Mouse (Mus musculus) midbrain, embryonic 12.5 days (tissue): ENCODE measurements around the gene Galk2. TPM values are rescaled to one million over a fixed set of nuclear protein-coding genes. Genes with fewer than 3 reads are reported as not detected.

Source experiments
- ATAC-seq: fragments of 200-750 bp; cut with Nextera tagmentation; 2 replicates; pipeline ENCODE4 v1.8.0; 2017; ENCODE audit warnings: low read depth, moderate TSS enrichment, moderate library complexity; ENCODE audit not compliant: low FRiP score
- H3K27ac ChIP-seq: fragments of 300-500 bp; sonication (generic); replicated peaks from 2 replicates; pipeline ENCODE4 v1.5.1; 2016; ENCODE audit warnings: mild to moderate bottlenecking
- H3K27me3 ChIP-seq: fragments of 300-500 bp; sonication (generic); 2 replicates; pipeline ENCODE4 v1.6.1; 2016; ENCODE audit warnings: mild to moderate bottlenecking
- H3K36me3 ChIP-seq: fragments of 300-500 bp; sonication (generic); 2 replicates; pipeline ENCODE4 v1.6.1; 2016
- H3K4me1 ChIP-seq: fragments of 300-500 bp; sonication (generic); 2 replicates; pipeline ENCODE4 v1.6.1; 2016
- H3K4me2 ChIP-seq: fragments of 300-500 bp; sonication (generic); replicated peaks from 2 replicates; pipeline ENCODE4 v1.6.1; 2016; ENCODE audit warnings: mild to moderate bottlenecking, moderate library complexity
- H3K4me3 ChIP-seq: fragments of 300-500 bp; sonication (generic); 2 replicates; pipeline ENCODE4 v1.5.1; 2016; ENCODE audit warnings: mild to moderate bottlenecking
- H3K9ac ChIP-seq: fragments of 300-500 bp; sonication (generic); replicated peaks from 2 replicates; pipeline ENCODE4 v1.6.1; 2016; ENCODE audit warnings: mild to moderate bottlenecking, moderate library complexity
- H3K9me3 ChIP-seq: fragments of 300-500 bp; sonication (generic); 2 replicates; pipeline ENCODE4 v1.6.1; 2016; ENCODE audit warnings: mild to moderate bottlenecking
- WGBS: fragments of 180-500 bp; shearing (Covaris S2); methylation state at CpG from one replicate; pipeline ENCODE4 v1.1.7; 2016; 5-methylcytosine and 5-hydroxymethylcytosine counted together
- polyA plus RNA-seq: library from polyadenylated mRNA; unstranded; fragments of >200 nt; fragmentation: Nextera tagmentation; extraction: Ambion mirVana; gene quantifications from 2 replicates; pipeline ENCODE4 v1.2.1, GENCODE M21; 2016

Galk2 gene
- polyA plus RNA-seq: 29.6 and 30.5 TPM in 2 replicates

DNA sequence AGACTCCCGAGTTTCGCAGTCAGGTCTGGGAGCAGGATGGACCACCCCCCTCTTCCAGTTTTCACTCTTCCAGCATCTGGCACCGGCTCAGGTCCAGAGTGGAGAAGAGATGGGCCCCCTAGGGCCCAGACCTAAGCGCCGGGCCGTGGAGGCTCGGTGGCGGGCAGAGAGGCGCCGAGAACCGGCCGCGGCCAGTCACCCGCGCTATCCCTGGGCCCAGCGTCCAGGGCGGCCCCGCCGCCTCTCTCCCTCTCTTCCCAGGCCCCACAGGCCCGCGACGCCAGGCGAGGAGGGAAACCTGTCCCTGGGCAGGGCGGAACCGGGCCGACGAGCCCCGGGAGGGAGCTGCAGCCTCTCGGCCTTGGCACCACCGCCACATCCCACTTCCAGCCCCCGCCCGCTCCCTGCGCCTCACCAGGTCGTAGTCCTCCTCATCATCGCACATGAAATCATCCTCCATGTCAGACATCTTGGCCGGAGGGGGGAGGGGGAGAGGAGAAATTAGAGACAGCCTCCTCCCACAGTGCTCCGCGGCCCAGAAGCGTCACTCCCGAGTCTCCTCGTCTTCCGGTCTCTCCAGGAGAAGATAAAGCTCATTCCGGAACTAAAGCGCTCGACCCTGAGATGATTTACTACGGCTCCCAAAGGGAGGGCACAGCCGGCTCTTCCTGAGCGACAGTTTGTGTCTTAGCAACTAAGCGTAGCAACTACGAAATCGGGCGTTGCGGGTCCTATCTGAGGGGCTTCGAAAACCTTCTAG lies at the start of gene Galk2, which contains the start of gene Cops2:
Galk2 (plus strand) TSS at position 589 of the 760 bp plus-strand sequence.
Cops2 (minus strand) TSS at position 619 of the 760 bp plus-strand sequence.
- WGBS: under 1% methylated on average over 50 of the region's 54 CpGs
- no peaks in the 10 kb centered on the region for H3K36me3 ChIP-seq
- H3K27ac ChIP-seq: peak within 1 kb of the TSS; percentile 83
- H3K4me3 ChIP-seq: peak within 1 kb of the TSS; percentile 100
- H3K9me3 ChIP-seq: no peaks in the 10 kb centered on the region
- peak within 1 kb of the TSS; percentile 97 for H3K9ac ChIP-seq
- H3K4me2 ChIP-seq: peak within 1 kb of the TSS; percentile 62
- H3K4me1 ChIP-seq: peaks cover 7% of the 10 kb centered on the region
- peak; percentile 99 for ATAC-seq
- no peaks in the 10 kb centered on the region for H3K27me3 ChIP-seq

DNA sequence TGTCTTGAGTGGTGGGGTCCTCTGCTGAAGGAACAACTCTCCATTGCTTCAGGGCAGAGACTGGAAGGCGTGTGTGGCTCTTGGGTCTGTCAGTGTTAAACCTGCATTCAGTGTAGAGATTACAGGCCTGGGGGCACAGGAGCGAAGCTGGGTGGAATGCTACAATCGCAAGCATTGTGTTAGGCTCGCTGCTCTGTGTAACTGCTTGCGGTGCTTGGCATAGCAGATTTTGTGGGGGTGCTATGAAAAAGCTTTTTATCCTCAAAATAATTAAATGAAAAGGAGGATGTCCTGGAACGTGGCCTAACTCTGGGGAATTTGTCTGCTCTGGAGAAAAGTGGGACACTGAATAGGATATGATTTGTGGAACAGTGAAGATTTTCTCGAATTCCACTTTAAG lies 49.4 kb upstream of the Galk2 start:
- Histone ChIP-seq H3K27ac (no peak overlapping the region), H3K4me2 (no peak overlapping the region), H3K36me3 (no peaks in the 10 kb centered on the region), H3K27me3 (no peaks in the 10 kb centered on the region), H3K4me1 (no peaks in the 10 kb centered on the region), H3K4me3 (no peak overlapping the region), H3K9me3 (peaks cover 8% of the 10 kb centered on the region; the same call in 1 of the 2 replicates), H3K9ac (no peak overlapping the region)
- ATAC-seq: no peak
- 78% methylated on average over 7 of the region's 7 CpGs for WGBS

DNA sequence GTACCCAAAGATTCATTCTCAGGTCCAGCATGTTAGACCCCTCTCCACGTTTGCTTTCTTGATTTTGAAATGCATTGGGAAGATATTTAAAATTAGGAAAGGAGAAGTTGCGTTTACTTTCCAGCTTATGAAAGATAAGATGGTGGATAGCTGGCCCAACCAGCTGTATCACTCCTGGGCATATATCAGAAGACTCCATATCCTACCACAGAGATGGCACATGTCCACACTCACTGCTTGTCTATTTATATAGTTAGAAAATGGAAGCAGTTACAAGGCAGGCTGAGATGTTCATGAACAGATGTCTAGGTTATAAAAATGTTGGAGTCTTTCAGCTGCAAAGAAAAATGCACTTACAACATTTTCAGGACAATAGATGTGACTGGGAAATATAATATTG lies 47.6 kb upstream of the Galk2 start:
- WGBS: 82% methylated on average over 2 of the region's 2 CpGs
- no peak overlapping the region for H3K4me2 ChIP-seq
- no peak for ATAC-seq
- H3K4me3 ChIP-seq: no peak overlapping the region
- H3K4me1 ChIP-seq: no peaks in the 10 kb centered on the region
- H3K27me3 ChIP-seq: no peaks in the 10 kb centered on the region
- no peak overlapping the region for H3K9ac ChIP-seq
- H3K27ac ChIP-seq: no peak overlapping the region
- H3K36me3 ChIP-seq: no peaks in the 10 kb centered on the region
- H3K9me3 ChIP-seq: peaks cover 2% of the 10 kb centered on the region; the same call in 1 of the 2 replicates

DNA sequence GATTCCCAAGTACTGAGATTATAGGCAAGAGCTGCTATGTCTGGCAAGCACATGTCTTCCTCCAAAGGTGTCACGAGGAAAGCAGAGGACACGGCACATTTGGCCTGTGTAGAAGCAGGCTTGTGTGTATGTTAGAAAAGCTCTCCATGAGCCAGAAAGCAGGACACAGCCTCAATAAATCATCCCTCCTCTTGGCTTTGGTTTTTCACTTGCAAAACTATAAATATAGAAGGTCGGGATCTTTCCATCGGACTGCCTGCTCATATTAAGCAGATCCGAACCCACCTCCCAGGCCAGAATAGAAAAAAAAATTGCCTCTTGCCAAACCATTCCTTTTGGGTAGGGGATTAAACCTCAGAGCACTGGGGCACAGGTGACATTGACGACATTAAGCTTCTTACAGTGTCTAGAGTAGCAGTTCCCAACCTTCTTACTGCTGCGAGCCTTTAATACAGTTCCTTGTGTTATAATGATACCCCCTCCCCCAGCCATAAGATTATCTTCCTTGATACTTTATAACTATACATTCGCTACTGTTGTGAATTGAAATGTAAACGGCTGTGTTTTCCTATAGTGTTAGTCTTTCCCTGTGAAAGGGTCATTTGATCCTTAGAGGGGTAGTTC lies 44.8 kb upstream of the Galk2 start:
- no peak overlapping the region for H3K4me2 ChIP-seq
- H3K27ac ChIP-seq: no peak overlapping the region
- H3K4me3 ChIP-seq: no peak overlapping the region
- no peaks in the 10 kb centered on the region for H3K27me3 ChIP-seq
- ATAC-seq: no peak
- H3K36me3 ChIP-seq: no peaks in the 10 kb centered on the region
- whole genome bisulfite sequencing: 77% methylated on average over 9 of the region's 9 CpGs
- no peaks in the 10 kb centered on the region for H3K9me3 ChIP-seq
- no peak overlapping the region for H3K9ac ChIP-seq
- no peaks in the 10 kb centered on the region for H3K4me1 ChIP-seq

DNA sequence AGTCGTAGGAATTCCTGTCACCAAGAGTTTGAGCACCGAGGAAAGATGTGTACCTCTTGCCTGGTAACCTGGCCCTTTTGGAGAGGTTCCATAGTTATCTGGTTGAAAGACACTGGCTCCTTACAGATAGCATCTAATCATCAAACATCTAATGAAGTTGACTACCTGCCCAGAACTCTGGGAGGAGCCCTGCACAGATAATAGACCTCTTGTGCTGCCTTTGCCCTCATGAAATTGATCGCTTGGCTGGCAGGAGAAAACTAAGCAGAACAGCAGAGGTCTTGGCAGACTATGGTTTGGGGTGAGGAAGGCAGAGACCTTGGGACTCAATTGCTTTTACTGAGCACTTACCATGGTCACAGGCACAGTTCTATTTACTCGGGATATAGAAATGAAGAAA lies 38.5 kb upstream of the Galk2 start:
- H3K4me3 ChIP-seq: no peak overlapping the region
- no peaks in the 10 kb centered on the region for H3K4me1 ChIP-seq
- H3K27me3 ChIP-seq: no peaks in the 10 kb centered on the region
- no peak overlapping the region for H3K4me2 ChIP-seq
- no peaks in the 10 kb centered on the region for H3K9me3 ChIP-seq
- H3K9ac ChIP-seq: no peak overlapping the region
- H3K36me3 ChIP-seq: no peaks in the 10 kb centered on the region
- H3K27ac ChIP-seq: no peak overlapping the region
- WGBS: 90% methylated on average over 4 of the region's 4 CpGs
- no peak for ATAC-seq

DNA sequence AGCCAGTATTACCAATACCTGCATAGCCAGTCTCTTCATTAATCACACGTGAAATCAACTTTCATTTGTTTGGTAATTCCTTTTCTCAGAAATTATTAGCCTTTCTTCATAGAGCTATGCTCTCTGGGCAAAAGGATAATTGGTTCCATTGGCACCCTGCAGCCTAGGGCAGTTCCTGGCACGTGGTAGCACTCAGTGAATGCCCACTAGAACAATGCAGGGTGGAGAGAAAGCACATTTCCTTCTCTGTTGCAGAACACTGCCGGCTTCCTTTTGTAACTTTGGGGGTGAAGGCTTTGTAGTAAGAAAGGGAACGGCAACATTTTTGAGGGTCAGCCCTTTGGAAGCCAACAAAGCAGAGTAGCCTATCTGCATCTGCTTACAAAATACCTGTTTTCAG lies 32.7 kb upstream of the Galk2 start:
- ATAC-seq: no peak
- Histone ChIP-seq H3K27ac (no peak overlapping the region), H3K4me2 (no peak overlapping the region), H3K27me3 (no peaks in the 10 kb centered on the region), H3K9ac (no peak overlapping the region), H3K4me3 (no peak overlapping the region), H3K36me3 (peaks cover 8% of the 10 kb centered on the region), H3K4me1 (no peaks in the 10 kb centered on the region), H3K9me3 (no peaks in the 10 kb centered on the region)
- 57% methylated on average over 4 of the region's 4 CpGs for WGBS

DNA sequence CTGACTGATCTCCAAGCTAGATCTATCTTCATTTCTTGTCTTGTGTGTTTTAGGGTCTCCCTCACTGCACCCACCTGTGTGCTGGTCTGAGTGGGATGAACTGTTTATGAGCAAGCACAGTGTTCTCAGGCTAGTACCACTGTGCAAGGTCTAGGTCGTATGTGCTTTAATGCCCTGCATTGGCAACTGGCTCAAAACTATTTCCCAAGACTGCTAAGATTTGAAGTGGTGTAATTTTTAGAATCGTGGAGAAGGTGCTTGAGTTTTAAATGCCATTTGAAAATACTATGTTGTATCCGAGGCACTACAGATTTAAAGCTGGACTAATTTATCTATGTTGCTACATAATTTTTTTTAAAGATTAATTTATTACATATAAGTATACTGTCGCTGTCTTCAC lies 31.0 kb upstream of the Galk2 start:
- Histone ChIP-seq H3K9ac (no peak overlapping the region), H3K36me3 (peaks cover 24% of the 10 kb centered on the region), H3K4me1 (no peaks in the 10 kb centered on the region), H3K4me3 (no peak overlapping the region), H3K27ac (no peak overlapping the region), H3K4me2 (no peak overlapping the region), H3K9me3 (no peaks in the 10 kb centered on the region), H3K27me3 (no peaks in the 10 kb centered on the region)
- no peak for ATAC-seq
- WGBS: 92% methylated on average over 4 of the region's 4 CpGs

DNA sequence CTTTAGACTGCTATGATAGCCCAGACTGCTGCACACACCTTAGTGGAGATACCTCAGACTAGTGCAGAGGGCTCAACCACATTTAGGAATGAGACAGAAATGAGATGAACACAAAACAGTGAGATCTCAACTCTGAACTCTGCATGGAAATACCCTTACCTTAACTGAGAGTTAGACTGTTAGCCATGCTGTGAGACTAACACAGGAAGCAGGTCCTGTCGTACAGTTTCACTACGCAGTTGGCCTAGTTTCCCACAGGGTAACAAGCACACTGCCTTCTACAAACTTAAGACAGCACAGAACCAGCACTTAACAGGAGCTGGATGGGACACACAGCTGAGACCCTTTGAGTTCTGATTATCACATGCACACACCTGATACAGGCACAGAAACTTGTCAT lies 29.0 kb upstream of the Galk2 start:
- Histone ChIP-seq H3K4me1 (no peaks in the 10 kb centered on the region), H3K27ac (no peak overlapping the region), H3K4me3 (no peak overlapping the region), H3K9ac (no peak overlapping the region), H3K36me3 (peaks cover 44% of the 10 kb centered on the region), H3K9me3 (no peaks in the 10 kb centered on the region), H3K4me2 (no peak overlapping the region), H3K27me3 (no peaks in the 10 kb centered on the region)
- 99% methylated on average over 2 of the region's 2 CpGs for WGBS
- no peak for ATAC-seq

DNA sequence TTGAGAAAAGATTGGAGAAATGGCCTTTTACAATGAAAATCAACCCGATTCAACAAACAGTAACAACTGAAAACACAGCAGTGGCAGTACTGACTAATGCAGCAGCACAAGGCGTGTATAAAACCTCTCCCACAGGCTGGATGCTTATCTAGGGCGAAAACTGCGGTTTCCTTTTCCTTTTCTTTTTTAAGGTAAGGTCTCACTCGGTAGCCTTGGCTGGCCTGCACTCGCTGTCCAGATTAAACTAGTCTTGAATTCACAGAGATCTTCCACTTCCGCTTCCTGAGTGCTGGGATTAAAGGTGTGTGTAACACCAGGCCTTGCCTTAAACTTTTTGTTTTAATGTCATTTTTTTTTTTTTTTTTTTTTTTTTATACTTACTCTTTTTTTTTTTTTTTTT lies 20.8 kb upstream of the Galk2 start:
- Histone ChIP-seq H3K4me2 (no peak overlapping the region), H3K4me3 (no peak overlapping the region), H3K27ac (no peak overlapping the region), H3K9ac (no peak overlapping the region), H3K9me3 (no peaks in the 10 kb centered on the region), H3K27me3 (no peaks in the 10 kb centered on the region), H3K36me3 (peaks cover 69% of the 10 kb centered on the region), H3K4me1 (no peaks in the 10 kb centered on the region)
- WGBS: 95% methylated on average over 7 of the region's 7 CpGs
- ATAC-seq: no peak

DNA sequence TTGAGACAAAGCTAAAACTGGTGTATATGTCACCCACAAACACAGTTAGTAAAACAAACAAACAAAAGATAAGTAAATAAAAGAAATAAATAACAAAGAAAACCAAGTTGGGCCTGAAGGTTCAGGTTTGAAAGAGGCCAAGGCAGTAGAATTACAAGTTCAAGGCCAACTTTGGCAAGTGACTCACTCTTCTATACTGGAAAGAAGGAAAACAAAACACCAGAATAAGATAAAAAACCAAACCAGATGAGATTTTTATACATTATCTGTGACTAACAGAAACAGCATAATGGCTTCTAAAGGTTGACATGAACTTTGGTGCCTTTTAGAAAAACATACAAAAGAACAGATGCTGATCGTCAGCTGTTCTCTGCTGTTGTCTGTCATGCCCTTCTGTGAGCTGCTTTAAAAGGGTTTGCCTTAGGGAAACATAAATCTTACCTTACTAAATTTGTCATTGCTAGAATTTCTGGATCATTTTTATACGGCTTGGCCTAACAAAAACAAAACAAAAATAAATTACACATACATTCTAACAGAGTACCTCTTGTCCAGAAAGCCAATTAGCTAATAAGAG lies 20.1 kb upstream of the Galk2 start:
- peaks cover 67% of the 10 kb centered on the region for H3K36me3 ChIP-seq
- H3K4me2 ChIP-seq: no peak overlapping the region
- WGBS: 96% methylated on average over 2 of the region's 2 CpGs
- H3K27me3 ChIP-seq: no peaks in the 10 kb centered on the region
- H3K4me1 ChIP-seq: no peaks in the 10 kb centered on the region
- no peaks in the 10 kb centered on the region for H3K9me3 ChIP-seq
- no peak overlapping the region for H3K27ac ChIP-seq
- H3K9ac ChIP-seq: no peak overlapping the region
- no peak for ATAC-seq
- no peak overlapping the region for H3K4me3 ChIP-seq

DNA sequence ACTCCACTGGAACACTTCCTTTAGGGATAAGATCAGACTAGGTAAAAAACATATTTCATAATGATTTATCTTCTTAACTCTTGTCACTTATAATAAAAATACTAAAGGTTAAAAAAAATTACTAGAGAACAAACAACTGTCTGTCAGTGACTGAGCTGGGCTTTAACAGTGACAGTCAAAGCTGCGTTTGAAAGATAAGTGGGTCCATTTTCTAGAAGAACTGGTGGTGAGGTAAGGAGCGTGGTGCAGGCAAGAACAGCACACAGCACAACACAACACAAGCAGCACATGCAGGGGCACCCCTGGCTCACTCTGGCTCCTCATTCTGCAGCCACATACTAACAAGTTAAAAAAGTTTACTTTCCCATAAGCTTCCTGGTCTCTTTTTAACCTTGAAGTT lies 7.7 kb upstream of the Galk2 start:
- no peak for ATAC-seq
- 88% methylated on average over 2 of the region's 2 CpGs for WGBS

DNA sequence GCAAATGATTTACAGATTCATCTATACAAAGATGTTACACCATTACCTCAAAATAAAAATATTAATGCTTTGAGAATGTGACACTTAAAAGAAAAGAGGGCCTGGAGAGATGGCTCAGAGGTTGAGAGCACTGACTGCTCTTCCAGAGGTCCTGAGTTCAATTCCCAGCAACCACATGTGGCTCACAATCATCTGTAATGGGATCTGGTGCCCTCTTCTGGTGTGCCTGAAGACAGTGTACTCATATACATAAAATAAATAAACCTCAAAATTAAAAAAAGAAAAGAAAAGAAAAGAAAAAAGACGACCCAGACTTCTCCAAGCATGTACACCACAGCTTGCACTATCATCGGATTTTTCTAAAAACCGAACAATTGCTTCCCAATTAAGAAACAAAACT lies 1.2 kb upstream of the Galk2 start:
- Histone ChIP-seq H3K36me3 (no peaks in the 10 kb centered on the region), H3K4me2 (peak overlapping the region; percentile 62), H3K4me1 (peaks cover 7% of the 10 kb centered on the region), H3K4me3 (peak overlapping the region; percentile 100), H3K9ac (peak overlapping the region; percentile 97; the same call in 1 of the 2 replicates), H3K27ac (no peak overlapping the region), H3K9me3 (no peaks in the 10 kb centered on the region), H3K27me3 (no peaks in the 10 kb centered on the region)
- no peak for ATAC-seq
- 52% methylated on average over 3 of the region's 3 CpGs for WGBS

More for the DNA sequence above, 7.7 kb upstream of the Galk2 start:
- Histone ChIP-seq H3K4me2 (no peak overlapping the region), H3K4me1 (no peaks in the 10 kb centered on the region; the same call in 1 of the 2 replicates), H3K36me3 (peaks cover 22% of the 10 kb centered on the region), H3K9ac (no peak overlapping the region), H3K9me3 (no peaks in the 10 kb centered on the region), H3K27ac (no peak overlapping the region), H3K27me3 (no peaks in the 10 kb centered on the region), H3K4me3 (no peak overlapping the region)
